Mouse (Mus musculus) hindbrain, embryonic 15.5 days (tissue): ENCODE data around the gene Btn2a2. TPM values are rescaled to one million over a fixed set of nuclear protein-coding genes. Genes with fewer than 3 reads are reported as not detected.

Experiments
- ATAC-seq: fragments of 200-750 bp; cut with Nextera tagmentation; 2 replicates; pipeline ENCODE4 v1.8.0; 2017; ENCODE audit warnings: low read depth, moderate number of reproducible peaks, moderate TSS enrichment; ENCODE audit not compliant: low FRiP score
- H3K27ac ChIP-seq: fragments of 300-500 bp; sonication (generic); replicated peaks from 2 replicates; pipeline ENCODE4 v1.5.1; 2015; ENCODE audit warnings: mild to moderate bottlenecking, inconsistent platforms
- H3K27me3 ChIP-seq: fragments of 300-500 bp; sonication (generic); 2 replicates; pipeline ENCODE4 v1.6.1; 2015; ENCODE audit warnings: control low read depth, inconsistent platforms
- H3K36me3 ChIP-seq: fragments of 300-500 bp; sonication (generic); 2 replicates; pipeline ENCODE4 v1.6.1; 2015; ENCODE audit warnings: control low read depth, inconsistent platforms
- H3K4me1 ChIP-seq: fragments of 300-500 bp; sonication (generic); replicated peaks from 2 replicates; pipeline ENCODE4 v1.6.1; 2015; ENCODE audit warnings: control low read depth, inconsistent platforms
- H3K4me2 ChIP-seq: fragments of 300-500 bp; sonication (generic); 2 replicates; pipeline ENCODE4 v1.6.1; 2015; ENCODE audit warnings: moderate library complexity, mild to moderate bottlenecking, inconsistent platforms
- H3K4me3 ChIP-seq: fragments of 300-500 bp; sonication (generic); 2 replicates; pipeline ENCODE4 v1.5.1; 2015; ENCODE audit warnings: mild to moderate bottlenecking, inconsistent platforms
- H3K9ac ChIP-seq: fragments of 300-500 bp; sonication (generic); 2 replicates; pipeline ENCODE4 v1.6.1; 2015; ENCODE audit warnings: inconsistent platforms
- H3K9me3 ChIP-seq: fragments of 300-500 bp; sonication (generic); 2 replicates; pipeline ENCODE4 v1.6.1; 2016; ENCODE audit warnings: control low read depth, inconsistent platforms
- WGBS: fragments of 180-500 bp; shearing (Covaris S2); methylation state at CpG from one replicate; pipeline ENCODE4 v1.1.7; 2015; 5-methylcytosine and 5-hydroxymethylcytosine counted together
- polyA plus RNA-seq: library from polyadenylated mRNA; unstranded; fragments of >200 nt; fragmentation: Nextera tagmentation; extraction: Ambion mirVana; gene quantifications from 2 replicates; pipeline ENCODE4 v1.2.1, GENCODE M21; 2015

Gene Btn2a2
- polyA plus RNA-seq, 1 experiment from 2014 or later, result 0.06 TPM

DNA sequence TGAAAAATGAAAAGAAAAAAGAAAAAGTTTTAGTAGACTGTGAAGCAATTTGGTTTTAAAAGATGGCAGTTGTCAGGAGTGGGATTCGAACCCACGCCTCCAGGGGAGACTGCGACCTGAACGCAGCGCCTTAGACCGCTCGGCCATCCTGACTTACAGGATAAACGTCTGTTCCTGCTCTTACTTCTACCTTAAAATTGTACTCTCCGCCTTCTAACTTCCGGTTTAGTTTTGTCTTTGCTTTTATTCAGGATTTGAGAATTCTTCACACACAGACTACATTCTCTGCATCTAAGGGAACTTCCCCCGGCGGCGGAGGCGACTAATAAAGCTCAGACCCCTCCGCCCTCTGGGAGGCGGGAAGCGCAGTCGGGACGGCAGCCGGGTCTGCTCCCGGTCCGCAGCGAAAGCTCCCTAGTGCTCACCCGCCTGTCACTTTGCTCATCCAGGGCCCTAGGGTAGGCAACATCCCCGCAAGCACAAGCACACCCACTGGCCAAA is 35.2 kb downstream of the Btn2a2 start:
- peaks cover 6% of the 10 kb centered on the region; the same call in 1 of the 2 replicates for H3K4me1 ChIP-seq
- no peaks in the 10 kb centered on the region for H3K9me3 ChIP-seq
- H3K36me3 ChIP-seq, result no peaks in the 10 kb centered on the region
- H3K27me3 ChIP-seq, result no peaks in the 10 kb centered on the region; the same call in 1 of the 2 replicates
- H3K4me2 ChIP-seq, result peak overlapping the region; percentile 72
- ATAC-seq, result peak; percentile 85
- WGBS, result under 1% methylated on average over 25 of the region's 25 CpGs
- peak overlapping the region; percentile 77 for H3K4me3 ChIP-seq
- peak overlapping the region; percentile 78 for H3K27ac ChIP-seq
- H3K9ac ChIP-seq, result peak overlapping the region; percentile 57

DNA sequence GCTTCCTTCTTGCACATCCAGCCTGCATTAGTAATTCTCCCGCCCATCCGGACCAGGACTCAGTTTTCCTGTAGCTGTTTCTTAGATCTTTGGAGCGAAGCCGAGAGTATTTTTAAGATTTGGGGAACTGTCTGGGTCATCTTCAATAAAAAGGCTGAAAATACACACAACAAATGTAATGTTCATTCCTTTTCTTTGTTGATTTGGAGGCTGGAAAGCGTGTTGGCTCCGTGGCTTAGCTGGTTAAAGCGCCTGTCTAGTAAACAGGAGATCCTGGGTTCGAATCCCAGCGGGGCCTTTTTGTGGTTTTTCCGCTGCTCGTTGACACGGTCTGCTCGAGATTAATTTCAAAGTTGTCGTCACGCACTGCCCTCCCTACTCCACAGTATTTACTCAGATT is 38.3 kb downstream of the Btn2a2 start:
- peak overlapping the region; percentile 57 for H3K4me2 ChIP-seq
- peak; percentile 52 for ATAC-seq
- WGBS, result under 1% methylated on average over 15 of the region's 15 CpGs

GRCm38 (mm10) chr13:23449235-23450095 is 39.2 kb downstream of the Btn2a2 start:
- ATAC-seq, result no peak
- H3K4me3 ChIP-seq, result peak overlapping the region; percentile 58
- no peaks in the 10 kb centered on the region for H3K9me3 ChIP-seq
- H3K27ac ChIP-seq, result peak overlapping the region; percentile 13; the same call in 1 of the 2 replicates
- no peaks in the 10 kb centered on the region for H3K36me3 ChIP-seq
- under 1% methylated on average over 24 of the region's 24 CpGs for WGBS
- peak overlapping the region; percentile 61 for H3K9ac ChIP-seq
- peak overlapping the region; percentile 57 for H3K4me2 ChIP-seq
- peaks cover 9% of the 10 kb centered on the region for H3K4me1 ChIP-seq
- no peaks in the 10 kb centered on the region for H3K27me3 ChIP-seq

More for the DNA sequence above, 38.3 kb downstream of the Btn2a2 start:
- peak overlapping the region; percentile 61 for H3K9ac ChIP-seq
- H3K4me1 ChIP-seq, result peaks cover 6% of the 10 kb centered on the region; the same call in 1 of the 2 replicates
- peak overlapping the region; percentile 72 for H3K27ac ChIP-seq
- H3K27me3 ChIP-seq, result no peaks in the 10 kb centered on the region
- no peaks in the 10 kb centered on the region for H3K36me3 ChIP-seq
- H3K4me3 ChIP-seq, result peak overlapping the region; percentile 58
- no peaks in the 10 kb centered on the region for H3K9me3 ChIP-seq

DNA sequence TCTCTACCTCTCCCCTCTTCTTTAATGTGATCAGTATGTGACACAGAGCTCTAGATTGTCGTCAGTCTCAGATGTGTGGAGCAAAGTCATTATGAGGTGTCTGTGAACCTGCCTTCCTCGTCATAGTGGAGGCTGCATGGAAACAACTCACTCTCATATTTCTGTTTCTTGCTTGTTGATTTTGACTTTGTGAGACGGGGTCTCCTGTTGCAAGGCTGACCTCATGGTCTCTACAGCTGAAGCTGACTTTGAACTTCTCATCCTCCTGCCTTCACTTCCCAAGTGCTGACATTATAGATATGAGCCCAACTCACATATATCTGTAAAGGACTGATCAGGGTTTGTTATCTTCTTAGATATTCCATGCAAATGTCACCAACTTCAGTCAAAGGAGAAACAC is 39.9 kb downstream of the Btn2a2 start:
- ATAC-seq, result no peak
- Histone ChIP-seq H3K9ac (no peak overlapping the region), H3K9me3 (no peaks in the 10 kb centered on the region), H3K36me3 (no peaks in the 10 kb centered on the region), H3K27ac (no peak overlapping the region; the same call in 1 of the 2 replicates), H3K4me3 (peak overlapping the region; percentile 58), H3K4me1 (peaks cover 16% of the 10 kb centered on the region), H3K4me2 (peak overlapping the region; percentile 57), H3K27me3 (no peaks in the 10 kb centered on the region)
- WGBS, result 60% methylated on average over 3 of the region's 3 CpGs

GRCm38 (mm10) chr13:23446498-23446952 is 42.1 kb downstream of the Btn2a2 start:
- Histone ChIP-seq H3K9me3 (no peaks in the 10 kb centered on the region), H3K27me3 (no peaks in the 10 kb centered on the region), H3K27ac (peak overlapping the region; percentile 98), H3K4me1 (peaks cover 19% of the 10 kb centered on the region), H3K4me2 (peak overlapping the region; percentile 59), H3K9ac (peak overlapping the region; percentile 47), H3K4me3 (peak overlapping the region; percentile 72), H3K36me3 (no peaks in the 10 kb centered on the region)
- WGBS, result under 1% methylated on average over 16 of the region's 16 CpGs
- ATAC-seq, result peak; percentile 72

DNA sequence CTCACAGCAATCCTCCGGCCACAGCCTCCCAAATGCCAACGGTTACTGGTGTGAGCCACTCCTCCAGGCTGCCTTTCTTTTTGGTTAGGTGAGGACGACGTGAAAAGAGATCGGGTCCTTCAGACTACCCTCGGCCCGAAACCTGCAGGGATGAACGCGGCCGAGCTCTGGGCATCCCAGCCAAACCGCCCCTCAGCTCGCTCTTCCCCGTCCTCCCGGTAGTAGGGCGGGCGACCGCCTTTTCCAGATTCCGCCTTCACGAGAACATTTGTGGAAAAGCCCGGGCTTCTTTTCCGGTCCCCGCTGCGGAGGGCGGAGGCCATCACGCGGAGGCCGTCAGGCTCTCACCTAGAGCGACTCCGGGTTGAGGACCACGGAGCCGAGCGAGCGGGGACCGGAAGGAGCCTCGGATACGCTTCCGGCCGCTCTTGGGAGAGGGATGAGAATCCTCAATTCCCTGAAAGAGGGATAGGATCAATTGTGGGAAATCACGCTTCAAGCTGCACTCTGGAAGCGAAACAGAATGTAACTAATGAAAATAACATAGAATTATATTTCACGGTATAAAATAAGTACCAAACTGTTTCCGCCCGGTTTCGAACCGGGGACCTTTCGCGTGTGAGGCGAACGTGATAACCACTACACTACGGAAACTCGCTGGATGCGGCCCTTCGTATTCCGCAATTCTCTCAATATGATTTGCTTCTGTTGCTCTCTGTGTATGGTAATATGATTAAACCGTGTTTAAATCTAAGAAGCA is 42.9 kb downstream of the Btn2a2 start:
- Histone ChIP-seq H3K4me2 (peak overlapping the region; percentile 59), H3K9ac (peak overlapping the region; percentile 85), H3K9me3 (no peaks in the 10 kb centered on the region), H3K4me1 (peaks cover 19% of the 10 kb centered on the region), H3K27me3 (no peaks in the 10 kb centered on the region), H3K36me3 (no peaks in the 10 kb centered on the region), H3K27ac (peak overlapping the region; percentile 98), H3K4me3 (peak overlapping the region; percentile 72)
- WGBS, result under 1% methylated on average over 55 of the region's 55 CpGs
- ATAC-seq, result peak; percentile 94

- Histone ChIP-seq H3K4me3 (peak overlapping the region; percentile 72), H3K36me3 (no peaks in the 10 kb centered on the region), H3K27me3 (no peaks in the 10 kb centered on the region), H3K4me2 (peak overlapping the region; percentile 59), H3K27ac (peak overlapping the region; percentile 98), H3K4me1 (peaks cover 19% of the 10 kb centered on the region), H3K9ac (peak overlapping the region; percentile 85), H3K9me3 (no peaks in the 10 kb centered on the region)
- 3% methylated on average over 10 of the region's 10 CpGs for WGBS
- no peak for ATAC-seq
Observed at GRCm38 (mm10) chr13:23445156-23445555, 43.5 kb downstream of the Btn2a2 start.

GRCm38 (mm10) chr13:23444451-23444850 is 44.2 kb downstream of the Btn2a2 start:
- Histone ChIP-seq H3K9me3 (no peaks in the 10 kb centered on the region), H3K27ac (peak overlapping the region; percentile 98), H3K36me3 (no peaks in the 10 kb centered on the region), H3K27me3 (no peaks in the 10 kb centered on the region), H3K4me2 (peak overlapping the region; percentile 59), H3K4me1 (peaks cover 19% of the 10 kb centered on the region), H3K4me3 (peak overlapping the region; percentile 72), H3K9ac (peak overlapping the region; percentile 35)
- WGBS, result 53% methylated on average over 5 of the region's 5 CpGs
- ATAC-seq, result no peak

DNA sequence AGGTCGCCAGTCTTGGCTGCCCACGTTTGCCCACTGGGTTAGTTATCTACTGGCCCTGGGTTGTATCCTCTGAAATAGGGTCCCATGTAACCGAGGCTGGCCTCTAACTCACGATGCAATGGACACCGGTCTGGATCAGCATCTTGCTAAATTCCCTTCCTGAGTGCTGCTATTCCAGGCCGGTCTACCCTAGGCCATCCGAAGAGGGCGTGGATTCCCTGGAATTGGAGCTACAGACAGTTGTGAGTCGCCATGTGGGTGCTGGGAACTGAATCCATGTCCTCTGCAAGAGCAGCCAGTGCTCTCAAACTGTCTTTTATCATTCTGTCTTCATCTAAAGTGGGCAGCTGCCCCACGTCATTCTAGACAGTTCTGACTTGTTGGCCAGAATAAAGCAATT is 48.8 kb downstream of the Btn2a2 start:
- Histone ChIP-seq H3K4me1 (peaks cover 24% of the 10 kb centered on the region), H3K4me2 (no peak overlapping the region), H3K27ac (no peak overlapping the region), H3K9me3 (no peaks in the 10 kb centered on the region), H3K36me3 (no peaks in the 10 kb centered on the region), H3K27me3 (no peaks in the 10 kb centered on the region), H3K9ac (no peak overlapping the region), H3K4me3 (no peak overlapping the region)
- no peak for ATAC-seq
- 63% methylated on average over 10 of the region's 10 CpGs for WGBS

- WGBS, result under 1% methylated on average over 7 of the region's 7 CpGs
- Histone ChIP-seq H3K9me3 (no peaks in the 10 kb centered on the region), H3K36me3 (no peaks in the 10 kb centered on the region), H3K4me1 (peaks cover 21% of the 10 kb centered on the region), H3K9ac (peak overlapping the region; percentile 43), H3K27me3 (no peaks in the 10 kb centered on the region), H3K4me3 (peak overlapping the region; percentile 57), H3K4me2 (peak overlapping the region; percentile 91), H3K27ac (no peak overlapping the region; the same call in 1 of the 2 replicates)
- no peak for ATAC-seq
Observed at GRCm38 (mm10) chr13:23438521-23438920, 50.1 kb downstream of the Btn2a2 start.

GRCm38 (mm10) chr13:23437908-23438307 is 50.7 kb downstream of the Btn2a2 start:
- Histone ChIP-seq H3K4me3 (peak overlapping the region; percentile 57), H3K36me3 (no peaks in the 10 kb centered on the region), H3K4me2 (peak overlapping the region; percentile 91), H3K4me1 (peaks cover 24% of the 10 kb centered on the region), H3K27ac (peak overlapping the region; percentile 60), H3K9ac (peak overlapping the region; percentile 56), H3K27me3 (no peaks in the 10 kb centered on the region), H3K9me3 (no peaks in the 10 kb centered on the region)
- under 1% methylated on average over 17 of the region's 17 CpGs for WGBS
- peak; percentile 89 for ATAC-seq
